Mouse (Mus musculus): ENCODE data around the gene Pyroxd1. TPM values are rescaled to one million over a fixed set of nuclear protein-coding genes. Genes with fewer than 3 reads are reported as not detected.

Pyroxd1 gene
- polyA plus RNA-seq, 1 experiment from 2014 or later = 21.2 TPM

- Histone ChIP-seq H3K4me3 (ENCODE audit: low read depth, low read length) (no peak overlapping the region), H3K4me2 (replicated peaks; ENCODE audit: low read depth, low read length) (no peak overlapping the region), H3K9me3 (ENCODE audit: control insufficient read depth, low read length) (no peaks in the 10 kb centered on the region), H3K4me1 (replicated peaks; ENCODE audit: control insufficient read depth, insufficient read depth, low read length) (no peaks in the 10 kb centered on the region), H3K27me3 (ENCODE audit: control insufficient read depth, insufficient read depth, low read length) (no peaks in the 10 kb centered on the region), H3K27ac (ENCODE audit: low read depth, low read length) (no peak overlapping the region), H3K9ac (ENCODE audit: low read depth, low read length) (no peak overlapping the region), H3K36me3 (ENCODE audit: control insufficient read depth, insufficient read depth, low read length) (no peaks in the 10 kb centered on the region)
- ATAC-seq (ENCODE audit: low FRiP score) (no peak), DNase-seq (ENCODE audit: low spot score) (no peak)
- 94% methylated on average over 9 of the region's 9 CpGs for WGBS
Measured at GRCm38 (mm10) chr6:142384521-142384920, 39.1 kb downstream of the Pyroxd1 start.

- no peak overlapping the region for H3K27ac ChIP-seq (ENCODE audit: low read depth, low read length)
Measured at GRCm38 (mm10) chr6:142386285-142387010, 41.0 kb downstream of the Pyroxd1 start.

GRCm38 (mm10) chr6:142387011-142387754 lies 41.7 kb downstream of the Pyroxd1 start, which contains the start of the genes Recql and Golt1b:
TSS of gene Recql (minus strand) at chr6:142387087.
TSS of gene Golt1b (plus strand) at chr6:142387221.
- under 1% methylated on average over 81 of the region's 87 CpGs for WGBS
- Histone ChIP-seq H3K4me3 (ENCODE audit: low read depth, low read length) (peak within 1 kb of the TSS; percentile 98), H3K4me2 (replicated peaks; ENCODE audit: low read depth, low read length) (peak within 1 kb of the TSS; percentile 76), H3K9me3 (ENCODE audit: control insufficient read depth, low read length) (no peaks in the 10 kb centered on the region), H3K27ac (ENCODE audit: low read depth, low read length) (no peak within 1 kb of the TSS), H3K27me3 (ENCODE audit: control insufficient read depth, insufficient read depth, low read length) (no peaks in the 10 kb centered on the region), H3K36me3 (ENCODE audit: control insufficient read depth, insufficient read depth, low read length) (no peaks in the 10 kb centered on the region), H3K4me1 (replicated peaks; ENCODE audit: control insufficient read depth, insufficient read depth, low read length) (no peaks in the 10 kb centered on the region), H3K9ac (ENCODE audit: low read depth, low read length) (peak within 1 kb of the TSS; percentile 88)
- DNase-seq (ENCODE audit: low spot score) = peak; percentile 99
- peak; percentile 100 for ATAC-seq (ENCODE audit: low FRiP score)

More at GRCm38 (mm10) chr6:142386285-142387010, 41.0 kb downstream of the Pyroxd1 start:
- H3K36me3 ChIP-seq (ENCODE audit: control insufficient read depth, insufficient read depth, low read length) = no peaks in the 10 kb centered on the region
- peak overlapping the region; percentile 98 for H3K4me3 ChIP-seq (ENCODE audit: low read depth, low read length)
- H3K9ac ChIP-seq (ENCODE audit: low read depth, low read length) = peak overlapping the region; percentile 54
- no peaks in the 10 kb centered on the region for H3K9me3 ChIP-seq (ENCODE audit: control insufficient read depth, low read length)
- peak overlapping the region; percentile 59 for H3K4me2 ChIP-seq (replicated peaks; ENCODE audit: low read depth, low read length)
- no peaks in the 10 kb centered on the region for H3K27me3 ChIP-seq (ENCODE audit: control insufficient read depth, insufficient read depth, low read length)
- WGBS = 7% methylated on average over 31 of the region's 31 CpGs
- ATAC-seq (ENCODE audit: low FRiP score) (peak; percentile 86), DNase-seq (ENCODE audit: low spot score) (peak; percentile 4)
- no peaks in the 10 kb centered on the region for H3K4me1 ChIP-seq (replicated peaks; ENCODE audit: control insufficient read depth, insufficient read depth, low read length)

GRCm38 (mm10) chr6:142387755-142388271 lies 42.4 kb downstream of the Pyroxd1 start:
- 28% methylated on average over 8 of the region's 8 CpGs for WGBS
- H3K36me3 ChIP-seq (ENCODE audit: control insufficient read depth, insufficient read depth, low read length) = no peaks in the 10 kb centered on the region
- no peaks in the 10 kb centered on the region for H3K27me3 ChIP-seq (ENCODE audit: control insufficient read depth, insufficient read depth, low read length)
- DNase-seq (ENCODE audit: low spot score) = no peak
- peak overlapping the region; percentile 98 for H3K4me3 ChIP-seq (ENCODE audit: low read depth, low read length)
- ATAC-seq (ENCODE audit: low FRiP score) = no peak
- H3K27ac ChIP-seq (ENCODE audit: low read depth, low read length) = no peak overlapping the region
- H3K4me2 ChIP-seq (replicated peaks; ENCODE audit: low read depth, low read length) = peak overlapping the region; percentile 76
- no peaks in the 10 kb centered on the region for H3K4me1 ChIP-seq (replicated peaks; ENCODE audit: control insufficient read depth, insufficient read depth, low read length)
- H3K9me3 ChIP-seq (ENCODE audit: control insufficient read depth, low read length) = no peaks in the 10 kb centered on the region
- H3K9ac ChIP-seq (ENCODE audit: low read depth, low read length) = peak overlapping the region; percentile 88

GRCm38 (mm10) chr6:142389101-142389500 lies 43.6 kb downstream of the Pyroxd1 start:
- Histone ChIP-seq H3K27ac (ENCODE audit: low read depth, low read length) (no peak overlapping the region), H3K9me3 (ENCODE audit: control insufficient read depth, low read length) (no peaks in the 10 kb centered on the region), H3K4me2 (replicated peaks; ENCODE audit: low read depth, low read length) (no peak overlapping the region), H3K27me3 (ENCODE audit: control insufficient read depth, insufficient read depth, low read length) (no peaks in the 10 kb centered on the region), H3K9ac (ENCODE audit: low read depth, low read length) (no peak overlapping the region), H3K36me3 (ENCODE audit: control insufficient read depth, insufficient read depth, low read length) (no peaks in the 10 kb centered on the region), H3K4me1 (replicated peaks; ENCODE audit: control insufficient read depth, insufficient read depth, low read length) (no peaks in the 10 kb centered on the region), H3K4me3 (ENCODE audit: low read depth, low read length) (no peak overlapping the region)
- ATAC-seq (ENCODE audit: low FRiP score) (no peak), DNase-seq (ENCODE audit: low spot score) (no peak)
- 88% methylated on average over 2 of the region's 2 CpGs for WGBS

- Histone ChIP-seq H3K36me3 (ENCODE audit: control insufficient read depth, insufficient read depth, low read length) (0 out of 2 replicates have a peak, but pooled peaks cover 2% of the 10 kb centered on the region), H3K9ac (ENCODE audit: low read depth, low read length) (no peak overlapping the region), H3K4me3 (ENCODE audit: low read depth, low read length) (no peak overlapping the region), H3K4me2 (replicated peaks; ENCODE audit: low read depth, low read length) (no peak overlapping the region), H3K4me1 (replicated peaks; ENCODE audit: control insufficient read depth, insufficient read depth, low read length) (no peaks in the 10 kb centered on the region), H3K27me3 (ENCODE audit: control insufficient read depth, insufficient read depth, low read length) (no peaks in the 10 kb centered on the region), H3K27ac (ENCODE audit: low read depth, low read length) (no peak overlapping the region), H3K9me3 (ENCODE audit: control insufficient read depth, low read length) (no peaks in the 10 kb centered on the region)
- DNase-seq (ENCODE audit: low spot score) (no peak), ATAC-seq (ENCODE audit: low FRiP score) (no peak)
- 94% methylated on average over 5 of the region's 5 CpGs for WGBS
Measured at GRCm38 (mm10) chr6:142392312-142392711, 46.9 kb downstream of the Pyroxd1 start.

- Histone ChIP-seq H3K4me2 (replicated peaks; ENCODE audit: low read depth, low read length) (no peak overlapping the region), H3K4me1 (replicated peaks; ENCODE audit: control insufficient read depth, insufficient read depth, low read length) (no peaks in the 10 kb centered on the region), H3K9ac (ENCODE audit: low read depth, low read length) (no peak overlapping the region), H3K9me3 (ENCODE audit: control insufficient read depth, low read length) (no peaks in the 10 kb centered on the region), H3K27ac (ENCODE audit: low read depth, low read length) (no peak overlapping the region), H3K4me3 (ENCODE audit: low read depth, low read length) (no peak overlapping the region), H3K36me3 (ENCODE audit: control insufficient read depth, insufficient read depth, low read length) (0 out of 2 replicates have a peak, but pooled peaks cover 2% of the 10 kb centered on the region), H3K27me3 (ENCODE audit: control insufficient read depth, insufficient read depth, low read length) (no peaks in the 10 kb centered on the region)
- WGBS = 91% methylated on average over 5 of the region's 5 CpGs
- no peak for ATAC-seq (ENCODE audit: low FRiP score)
- DNase-seq (ENCODE audit: low spot score) = no peak
Measured at GRCm38 (mm10) chr6:142394669-142395068, 49.2 kb downstream of the Pyroxd1 start.

GRCm38 (mm10) chr6:142395756-142396155 lies 50.3 kb downstream of the Pyroxd1 start:
- no peak for DNase-seq (ENCODE audit: low spot score)
- Histone ChIP-seq H3K4me3 (ENCODE audit: low read depth, low read length) (no peak overlapping the region), H3K4me2 (replicated peaks; ENCODE audit: low read depth, low read length) (no peak overlapping the region), H3K9ac (ENCODE audit: low read depth, low read length) (no peak overlapping the region), H3K27ac (ENCODE audit: low read depth, low read length) (no peak overlapping the region), H3K4me1 (replicated peaks; ENCODE audit: control insufficient read depth, insufficient read depth, low read length) (no peaks in the 10 kb centered on the region), H3K36me3 (ENCODE audit: control insufficient read depth, insufficient read depth, low read length) (0 out of 2 replicates have a peak, but pooled peaks cover 2% of the 10 kb centered on the region), H3K27me3 (ENCODE audit: control insufficient read depth, insufficient read depth, low read length) (no peaks in the 10 kb centered on the region), H3K9me3 (ENCODE audit: control insufficient read depth, low read length) (no peaks in the 10 kb centered on the region)
- ATAC-seq (ENCODE audit: low FRiP score) = no peak
- WGBS = 90% methylated on average over 6 of the region's 6 CpGs
